Mouse (Mus musculus): ENCODE results near the gene Kif22. TPM values are rescaled to one million over a fixed set of nuclear protein-coding genes. Genes with fewer than 3 reads are reported as not detected.

Kif22 gene
- polyA plus RNA-seq, 2 experiments: 60.1 to 101 TPM

DNA sequence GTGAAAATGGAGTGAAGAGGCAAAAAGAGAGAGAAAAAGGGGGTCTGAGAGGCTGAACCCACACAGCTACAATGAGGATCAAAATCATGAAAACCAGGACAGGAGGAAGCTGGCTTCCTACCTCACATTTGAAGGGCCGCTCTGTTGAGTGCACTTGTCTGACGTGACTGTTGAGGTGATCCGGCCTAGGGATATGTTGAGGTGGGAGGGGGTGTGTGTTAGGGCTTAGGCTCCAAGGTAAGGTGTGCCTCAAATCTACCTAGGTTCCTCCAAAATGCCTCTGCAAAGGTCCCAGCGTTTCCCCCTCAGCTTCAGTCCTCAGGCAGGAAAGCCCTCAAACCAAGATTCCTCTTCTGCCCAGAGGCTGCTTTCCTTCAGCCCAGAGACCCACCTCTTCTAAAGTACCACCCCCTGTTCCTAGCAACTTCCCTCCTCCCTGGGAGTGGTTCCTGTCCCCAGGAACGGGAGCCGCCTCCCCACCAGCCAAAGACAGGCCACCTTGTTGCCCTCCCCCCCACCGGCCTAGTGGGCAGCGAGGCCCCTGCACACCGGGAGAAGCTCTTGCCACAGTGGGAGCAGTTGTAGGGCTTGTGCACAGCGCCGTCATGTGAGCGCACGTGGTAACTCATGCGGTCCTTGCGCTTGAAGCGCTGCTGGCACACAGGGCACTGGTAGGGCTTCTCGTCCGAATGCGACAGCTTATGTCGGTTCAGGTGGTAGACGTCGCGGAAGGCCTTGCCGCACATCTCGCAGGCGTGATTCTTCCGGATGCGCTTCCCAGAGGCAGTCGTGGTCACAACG lies 17.3 kb downstream of the Kif22 start:
- Histone ChIP-seq H3K4me3 (ENCODE audit: insufficient read depth in 1 of 2, low read depth in 2 of 2, low read length in 2 of 2) (peak overlapping the region; percentile 66 to 95), H3K27me3 (ENCODE audit: control insufficient read depth, insufficient read depth, low read length) (no peaks in the 10 kb centered on the region), H3K4me2 (ENCODE audit: low read depth) (peak overlapping the region; percentile 76), H3K9me3 (ENCODE audit: control insufficient read depth, low read length) (no peaks in the 10 kb centered on the region), H3K27ac (peak overlapping the region; percentile 89), H3K36me3 (replicated peaks; ENCODE audit: control insufficient read depth, insufficient read depth, low read depth) (peaks cover 52% of the 10 kb centered on the region), H3K4me1 (replicated peaks; ENCODE audit: control insufficient read depth in 2 of 2, insufficient read depth in 2 of 2, low read length in 1 of 2) (peaks cover 29 to 35% of the 10 kb centered on the region in 2 experiments), H3K9ac (replicated peaks) (peak overlapping the region; percentile 96)
- 0 out of 2 replicates have a peak, but pooled peaks have one; percentile 10 for TF ChIP-seq EP300 (IDR thresholded peaks at IDR 0.05; ENCODE audit: low read depth)
- TF ChIP-seq CTCF (IDR thresholded peaks at IDR 0.05; ENCODE audit: low read depth): peak; percentile 93
- under 1% methylated on average over 30 of the region's 30 CpGs for WGBS (ENCODE audit: insufficient replicate concordance)
- DNase-seq (ENCODE audit: low read depth in 3 of 3, low spot score in 3 of 3) (peak; percentile 62 to 73 (median 63)), ATAC-seq (ENCODE audit: insufficient read depth) (peak; percentile 9)

DNA sequence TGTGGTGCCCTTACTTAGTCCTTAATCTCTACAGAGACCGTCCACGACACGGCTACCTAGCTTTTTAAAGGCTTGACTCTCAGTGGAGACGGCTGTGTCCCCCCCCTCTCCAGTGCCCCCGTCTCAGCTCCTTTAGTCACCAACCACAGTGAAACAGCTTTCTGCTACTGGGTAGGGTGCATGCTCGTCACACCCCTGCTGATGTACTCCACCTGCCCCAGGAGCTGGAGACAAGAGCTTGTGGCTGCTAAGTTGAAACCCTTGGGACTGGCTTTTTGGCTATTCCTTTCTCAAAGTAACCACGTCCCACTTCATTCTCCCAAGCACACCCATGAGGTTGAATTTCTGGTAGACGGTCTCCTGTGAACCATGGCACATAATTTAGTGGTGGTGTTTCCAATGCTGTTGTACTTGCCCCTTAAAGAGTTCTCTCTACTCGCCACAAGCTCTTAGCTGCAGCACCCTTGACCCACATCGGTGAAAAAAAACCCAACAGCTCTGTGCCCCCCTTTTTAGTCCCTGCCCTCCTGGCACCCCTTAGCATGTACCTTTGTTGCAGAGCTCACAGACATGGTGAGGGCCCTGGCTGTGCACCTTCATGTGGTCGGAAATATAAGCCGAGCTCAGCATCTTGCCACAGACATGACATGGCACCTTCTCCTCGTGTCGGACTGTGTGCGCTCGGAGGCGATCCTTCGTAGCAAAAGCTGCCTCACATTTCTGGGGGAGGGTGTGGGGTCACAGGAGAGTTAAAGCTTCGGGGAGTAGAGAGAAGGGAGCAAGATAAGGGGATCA lies 18.2 kb downstream of the Kif22 start:
- Histone ChIP-seq H3K9me3 (ENCODE audit: control insufficient read depth, low read length) (no peaks in the 10 kb centered on the region), H3K4me2 (ENCODE audit: low read depth) (peak overlapping the region; percentile 76), H3K27ac (peak overlapping the region; percentile 89), H3K4me3 (ENCODE audit: insufficient read depth in 1 of 2, low read depth in 2 of 2, low read length in 2 of 2) (peak overlapping the region; percentile 66 to 95), H3K27me3 (ENCODE audit: control insufficient read depth, insufficient read depth, low read length) (no peaks in the 10 kb centered on the region), H3K4me1 (replicated peaks; ENCODE audit: control insufficient read depth in 2 of 2, insufficient read depth in 2 of 2, low read length in 1 of 2) (peaks cover 29 to 35% of the 10 kb centered on the region in 2 experiments), H3K9ac (replicated peaks) (peak overlapping the region; percentile 96), H3K36me3 (replicated peaks; ENCODE audit: control insufficient read depth, insufficient read depth, low read depth) (peaks cover 44% of the 10 kb centered on the region)
- TF ChIP-seq EP300 (IDR thresholded peaks at IDR 0.05; ENCODE audit: low read depth) (no peak), CTCF (IDR thresholded peaks at IDR 0.05; ENCODE audit: low read depth) (no peak)
- DNase-seq (ENCODE audit: low read depth in 3 of 3, low spot score in 3 of 3) (no peak), ATAC-seq (ENCODE audit: insufficient read depth) (no peak)
- WGBS (ENCODE audit: insufficient replicate concordance): 18% methylated on average over 19 of the region's 19 CpGs

DNA sequence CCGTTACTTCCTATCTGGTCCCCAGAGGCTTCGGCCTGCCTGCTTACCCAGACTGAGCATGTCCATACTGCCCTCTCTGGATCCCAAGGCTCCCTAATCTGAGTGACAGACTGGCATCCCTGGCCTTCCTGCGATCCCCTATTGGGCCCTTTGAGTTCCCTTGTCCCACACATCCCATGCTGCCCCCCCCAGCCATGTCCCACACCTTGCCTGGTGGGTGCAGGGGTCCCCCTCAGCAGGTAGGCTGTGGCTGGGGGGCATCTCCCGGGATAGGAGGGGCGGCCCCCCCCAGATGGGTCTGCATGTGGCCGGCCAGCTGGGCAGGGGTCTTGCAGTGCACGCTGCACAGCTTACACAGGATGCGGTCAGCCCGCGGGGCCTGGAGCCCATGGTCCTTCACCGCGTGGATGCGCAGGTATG lies 19.0 kb downstream of the Kif22 start:
- DNase-seq (ENCODE audit: low read depth in 3 of 3, low spot score in 3 of 3): no peak
- Histone ChIP-seq H3K27me3 (ENCODE audit: control insufficient read depth, insufficient read depth, low read length) (no peaks in the 10 kb centered on the region), H3K4me3 (ENCODE audit: insufficient read depth in 1 of 2, low read depth in 2 of 2, low read length in 2 of 2) (peak overlapping the region in 1 of 2 experiments; percentile 95; a peak in 2 of 4 replicates), H3K9me3 (ENCODE audit: control insufficient read depth, low read length) (no peaks in the 10 kb centered on the region), H3K36me3 (replicated peaks; ENCODE audit: control insufficient read depth, insufficient read depth, low read depth) (peaks cover 36% of the 10 kb centered on the region), H3K9ac (replicated peaks) (peak overlapping the region; percentile 5; the same call in 1 of the 2 replicates), H3K27ac (no peak overlapping the region), H3K4me1 (replicated peaks; ENCODE audit: control insufficient read depth in 2 of 2, insufficient read depth in 2 of 2, low read length in 1 of 2) (peaks cover 27 to 35% of the 10 kb centered on the region in 2 experiments), H3K4me2 (ENCODE audit: low read depth) (peak overlapping the region; percentile 76)
- WGBS (ENCODE audit: insufficient replicate concordance): 78% methylated on average over 13 of the region's 13 CpGs
- no peak for TF ChIP-seq CTCF (IDR thresholded peaks at IDR 0.05; ENCODE audit: low read depth)
- TF ChIP-seq EP300 (IDR thresholded peaks at IDR 0.05; ENCODE audit: low read depth): no peak
- no peak for ATAC-seq (ENCODE audit: insufficient read depth)

DNA sequence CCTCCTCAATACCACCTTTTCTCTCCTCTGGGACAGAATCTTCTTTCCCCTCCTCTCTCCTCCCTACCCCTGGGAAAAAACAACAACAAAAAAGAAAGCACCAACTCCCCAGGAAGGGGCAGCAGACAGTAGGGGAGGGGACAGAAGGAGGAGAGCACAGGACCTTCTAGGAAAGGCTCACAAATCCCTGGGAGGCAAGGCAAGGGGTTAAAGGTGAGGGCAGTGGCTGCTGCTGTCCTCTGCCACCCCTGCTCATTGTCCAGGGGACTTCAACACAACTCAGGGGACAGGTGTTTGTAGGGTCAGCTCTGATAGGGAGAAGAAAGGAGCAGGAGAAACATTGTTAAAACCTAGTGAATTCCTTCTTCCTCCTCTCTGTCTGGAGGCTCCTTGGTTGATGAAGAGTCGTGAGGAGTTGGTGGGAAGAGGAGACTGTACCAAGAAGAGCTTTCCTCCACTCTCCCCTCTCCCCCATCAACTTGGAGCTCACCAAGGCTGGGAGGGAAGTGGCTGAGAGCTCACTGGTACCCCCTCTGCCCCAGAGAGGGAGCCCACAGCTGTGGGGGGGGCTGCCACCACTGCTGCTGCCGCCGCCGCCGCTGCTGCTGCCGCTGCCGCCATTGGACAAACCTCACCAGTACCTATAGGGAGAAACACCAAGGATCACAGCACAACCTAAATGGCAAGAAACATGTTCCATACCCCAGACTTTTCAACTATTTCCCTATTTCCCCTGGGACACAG lies 19.6 kb downstream of the Kif22 start:
- peak overlapping the region in 1 of 2 experiments; percentile 95; a peak in 2 of 4 replicates for H3K4me3 ChIP-seq (ENCODE audit: insufficient read depth in 1 of 2, low read depth in 2 of 2, low read length in 2 of 2)
- H3K9me3 ChIP-seq (ENCODE audit: control insufficient read depth, low read length): no peaks in the 10 kb centered on the region
- H3K4me1 ChIP-seq (replicated peaks; ENCODE audit: control insufficient read depth in 2 of 2, insufficient read depth in 2 of 2, low read length in 1 of 2): peaks cover 24 to 30% of the 10 kb centered on the region in 2 experiments
- H3K27ac ChIP-seq: no peak overlapping the region
- no peaks in the 10 kb centered on the region for H3K27me3 ChIP-seq (ENCODE audit: control insufficient read depth, insufficient read depth, low read length)
- DNase-seq (ENCODE audit: low read depth in 3 of 3, low spot score in 3 of 3) (no peak), ATAC-seq (ENCODE audit: insufficient read depth) (no peak)
- H3K4me2 ChIP-seq (ENCODE audit: low read depth): peak overlapping the region; percentile 76
- 83% methylated on average over 7 of the region's 7 CpGs for WGBS (ENCODE audit: insufficient replicate concordance)
- peaks cover 30% of the 10 kb centered on the region for H3K36me3 ChIP-seq (replicated peaks; ENCODE audit: control insufficient read depth, insufficient read depth, low read depth)
- TF ChIP-seq CTCF (IDR thresholded peaks at IDR 0.05; ENCODE audit: low read depth) (no peak), EP300 (IDR thresholded peaks at IDR 0.05; ENCODE audit: low read depth) (no peak)
- no peak overlapping the region; the same call in 1 of the 2 replicates for H3K9ac ChIP-seq (replicated peaks)

All from liver, embryonic 14.5 days (tissue).